Mouse (Mus musculus): ENCODE measurements around the gene Dtd1. TPM values are rescaled to one million over a fixed set of nuclear protein-coding genes. Genes with fewer than 3 reads are reported as not detected.

The Dtd1 gene
- polyA plus RNA-seq, 1 experiment from 2014 or later = 38.3 TPM

GRCm38 (mm10) chr2:144724679-144725078 lies 125.0 kb downstream of the Dtd1 start:
- Histone ChIP-seq H3K4me1 (peaks cover 15% of the 10 kb centered on the region), H3K36me3 (no peaks in the 10 kb centered on the region), H3K9me3 (replicated peaks) (no peaks in the 10 kb centered on the region), H3K27me3 (ENCODE audit: low read depth, poor library complexity, severe bottlenecking) (no peaks in the 10 kb centered on the region), H3K27ac (replicated peaks) (no peak overlapping the region), H3K4me3 (no peak overlapping the region)
- DNase-seq (ENCODE audit: low spot score) = no peak
- 85% methylated on average over 1 of the region's 1 CpGs for WGBS

- 86% methylated on average over 3 of the region's 3 CpGs for WGBS
- Histone ChIP-seq H3K27ac (replicated peaks) (no peak overlapping the region), H3K4me1 (no peaks in the 10 kb centered on the region), H3K27me3 (ENCODE audit: low read depth, poor library complexity, severe bottlenecking) (no peaks in the 10 kb centered on the region), H3K36me3 (no peaks in the 10 kb centered on the region), H3K4me3 (no peak overlapping the region), H3K9me3 (replicated peaks) (no peaks in the 10 kb centered on the region)
- no peak for DNase-seq (ENCODE audit: low spot score)
Observed at GRCm38 (mm10) chr2:144727136-144727535, 127.4 kb downstream of the Dtd1 start.

DNA sequence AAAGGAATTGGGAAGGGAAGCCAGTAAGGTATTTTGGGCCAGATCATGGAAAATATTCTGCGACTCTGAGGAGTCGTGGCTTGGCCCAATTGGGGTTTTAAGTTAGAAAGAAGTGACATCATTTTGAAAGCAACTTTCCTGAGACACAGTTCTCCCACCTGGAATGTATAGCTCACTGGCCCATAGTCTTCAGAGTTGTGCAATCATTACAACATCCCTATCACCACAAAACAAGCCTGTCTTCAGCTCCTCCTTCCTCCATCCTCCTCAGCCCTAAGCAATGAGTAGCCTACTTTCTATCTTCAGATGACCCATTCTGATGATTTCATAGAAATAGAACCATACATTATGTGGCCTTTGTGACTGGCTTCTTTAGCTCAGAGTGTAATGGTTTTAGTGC lies 130.1 kb downstream of the Dtd1 start:
- no peaks in the 10 kb centered on the region for H3K4me1 ChIP-seq
- H3K27ac ChIP-seq (replicated peaks) = no peak overlapping the region
- no peak overlapping the region for H3K4me3 ChIP-seq
- DNase-seq (ENCODE audit: low spot score) = no peak
- H3K9me3 ChIP-seq (replicated peaks) = no peaks in the 10 kb centered on the region
- no peaks in the 10 kb centered on the region for H3K27me3 ChIP-seq (ENCODE audit: low read depth, poor library complexity, severe bottlenecking)
- 100% methylated on average over 2 of the region's 2 CpGs for WGBS
- no peaks in the 10 kb centered on the region for H3K36me3 ChIP-seq

- no peak for DNase-seq (ENCODE audit: low spot score)
- Histone ChIP-seq H3K4me3 (no peak overlapping the region), H3K9me3 (replicated peaks) (no peaks in the 10 kb centered on the region), H3K27me3 (ENCODE audit: low read depth, poor library complexity, severe bottlenecking) (no peaks in the 10 kb centered on the region), H3K4me1 (no peaks in the 10 kb centered on the region), H3K27ac (replicated peaks) (no peak overlapping the region), H3K36me3 (no peaks in the 10 kb centered on the region)
- 92% methylated on average over 5 of the region's 5 CpGs for WGBS
Observed at GRCm38 (mm10) chr2:144738161-144738560, 138.5 kb downstream of the Dtd1 start.

- Histone ChIP-seq H3K4me3 (no peak overlapping the region), H3K27ac (replicated peaks) (no peak overlapping the region), H3K4me1 (no peaks in the 10 kb centered on the region), H3K27me3 (ENCODE audit: low read depth, poor library complexity, severe bottlenecking) (no peaks in the 10 kb centered on the region), H3K9me3 (replicated peaks) (no peaks in the 10 kb centered on the region), H3K36me3 (no peaks in the 10 kb centered on the region)
- DNase-seq (ENCODE audit: low spot score) = no peak
- 89% methylated on average over 5 of the region's 5 CpGs for WGBS
Observed at GRCm38 (mm10) chr2:144738576-144738975, 138.9 kb downstream of the Dtd1 start.

DNA sequence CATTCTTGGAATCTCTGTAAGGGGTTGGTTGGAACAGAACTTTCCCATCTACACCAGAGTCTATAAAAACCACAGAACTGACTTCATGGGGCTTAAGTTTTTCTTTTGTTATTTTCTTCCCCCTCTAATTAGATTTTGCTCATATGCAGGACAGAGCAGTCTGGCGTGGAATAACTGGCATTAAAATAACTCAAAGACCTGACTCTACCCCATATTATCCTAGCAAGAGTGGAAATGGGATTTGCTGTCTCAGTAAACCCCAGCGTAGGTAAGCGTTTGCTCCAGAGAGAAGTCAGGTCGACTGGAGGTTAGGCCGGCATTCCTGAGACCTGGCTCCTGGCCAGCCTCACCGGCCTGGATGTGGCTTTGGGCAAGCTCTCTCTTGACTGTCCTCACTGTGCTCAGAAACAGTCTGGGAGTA lies 140.9 kb downstream of the Dtd1 start:
- Histone ChIP-seq H3K4me1 (no peaks in the 10 kb centered on the region), H3K27ac (replicated peaks) (no peak overlapping the region), H3K27me3 (ENCODE audit: low read depth, poor library complexity, severe bottlenecking) (no peaks in the 10 kb centered on the region), H3K4me3 (no peak overlapping the region), H3K9me3 (replicated peaks) (no peaks in the 10 kb centered on the region), H3K36me3 (no peaks in the 10 kb centered on the region)
- DNase-seq (ENCODE audit: low spot score) = no peak
- WGBS = 91% methylated on average over 6 of the region's 6 CpGs

- Histone ChIP-seq H3K4me3 (no peak overlapping the region), H3K27ac (replicated peaks) (no peak overlapping the region; the same call in 1 of the 2 replicates), H3K36me3 (no peaks in the 10 kb centered on the region), H3K4me1 (peaks cover 3% of the 10 kb centered on the region; the same call in 1 of the 2 replicates), H3K9me3 (replicated peaks) (no peaks in the 10 kb centered on the region), H3K27me3 (ENCODE audit: low read depth, poor library complexity, severe bottlenecking) (no peaks in the 10 kb centered on the region)
- WGBS = 89% methylated on average over 10 of the region's 10 CpGs
- no peak for DNase-seq (ENCODE audit: low spot score)
Observed at GRCm38 (mm10) chr2:144741973-144742372, 142.3 kb downstream of the Dtd1 start.

GRCm38 (mm10) chr2:144743316-144743715 lies 143.6 kb downstream of the Dtd1 start:
- H3K27me3 ChIP-seq (ENCODE audit: low read depth, poor library complexity, severe bottlenecking) = no peaks in the 10 kb centered on the region
- no peaks in the 10 kb centered on the region for H3K9me3 ChIP-seq (replicated peaks)
- DNase-seq (ENCODE audit: low spot score) = no peak
- H3K36me3 ChIP-seq = no peaks in the 10 kb centered on the region
- WGBS = 84% methylated on average over 5 of the region's 5 CpGs
- no peak overlapping the region for H3K4me3 ChIP-seq
- H3K27ac ChIP-seq (replicated peaks) = no peak overlapping the region
- H3K4me1 ChIP-seq = peaks cover 3% of the 10 kb centered on the region; the same call in 1 of the 2 replicates

DNA sequence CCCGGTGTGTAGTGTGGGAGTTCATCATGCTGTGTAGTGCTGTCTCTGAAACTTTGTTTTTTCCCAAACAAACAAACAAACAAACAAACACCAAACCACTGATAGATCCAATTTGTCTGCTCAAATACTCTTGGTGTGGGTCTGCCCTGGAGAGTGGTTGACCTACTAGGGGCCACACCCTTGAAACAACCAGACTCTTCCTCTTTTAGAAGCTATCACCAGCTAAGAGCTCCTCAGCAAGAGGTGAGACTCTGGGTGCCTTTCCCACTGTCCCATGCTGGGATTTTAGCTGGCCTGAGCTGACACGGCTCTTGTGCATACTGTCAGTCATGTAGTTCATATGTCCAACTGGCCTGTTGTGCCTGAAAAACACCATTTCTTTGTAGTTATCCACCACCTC lies 145.6 kb downstream of the Dtd1 start:
- no peak for DNase-seq (ENCODE audit: low spot score)

GRCm38 (mm10) chr2:144746046-144746783 lies 146.5 kb downstream of the Dtd1 start:
- Histone ChIP-seq H3K27me3 (ENCODE audit: low read depth, poor library complexity, severe bottlenecking) (no peaks in the 10 kb centered on the region), H3K27ac (replicated peaks) (no peak overlapping the region), H3K9me3 (replicated peaks) (no peaks in the 10 kb centered on the region), H3K4me3 (no peak overlapping the region), H3K4me1 (peaks cover 3% of the 10 kb centered on the region; the same call in 1 of the 2 replicates), H3K36me3 (no peaks in the 10 kb centered on the region)
- WGBS = 73% methylated on average over 4 of the region's 4 CpGs
- no peak for DNase-seq (ENCODE audit: low spot score)

More for the DNA sequence above, 145.6 kb downstream of the Dtd1 start:
- Histone ChIP-seq H3K4me3 (no peak overlapping the region), H3K27me3 (ENCODE audit: low read depth, poor library complexity, severe bottlenecking) (no peaks in the 10 kb centered on the region), H3K36me3 (no peaks in the 10 kb centered on the region), H3K9me3 (replicated peaks) (no peaks in the 10 kb centered on the region), H3K4me1 (peaks cover 3% of the 10 kb centered on the region; the same call in 1 of the 2 replicates), H3K27ac (replicated peaks) (no peak overlapping the region)
- WGBS = 92% methylated on average over 2 of the region's 2 CpGs

DNA sequence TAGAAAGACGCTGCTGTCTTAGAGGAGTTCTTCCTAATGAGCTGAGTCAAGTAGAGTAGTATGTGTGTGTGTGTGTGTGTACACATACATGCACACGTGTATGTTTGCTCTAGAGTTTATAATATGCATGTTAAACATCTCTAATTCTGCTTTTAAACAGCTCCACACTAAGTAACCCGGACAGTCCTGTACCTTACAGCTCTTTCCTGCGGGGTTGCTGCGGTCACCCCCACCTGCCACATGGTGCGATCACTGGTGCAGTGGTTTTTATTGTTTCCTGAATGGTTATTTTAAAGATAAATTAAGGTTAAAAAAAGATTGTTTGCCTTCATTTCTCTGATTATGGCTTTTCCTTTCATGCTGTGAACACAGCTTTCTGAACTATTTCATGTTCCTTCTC lies 153.9 kb downstream of the Dtd1 start:
- H3K36me3 ChIP-seq = no peaks in the 10 kb centered on the region
- H3K9me3 ChIP-seq (replicated peaks) = no peaks in the 10 kb centered on the region
- DNase-seq (ENCODE audit: low spot score) = no peak
- 91% methylated on average over 6 of the region's 6 CpGs for WGBS
- H3K4me3 ChIP-seq = no peak overlapping the region
- no peaks in the 10 kb centered on the region for H3K27me3 ChIP-seq (ENCODE audit: low read depth, poor library complexity, severe bottlenecking)
- 0 out of 2 replicates have a peak, but pooled peaks cover 5% of the 10 kb centered on the region for H3K4me1 ChIP-seq
- H3K27ac ChIP-seq (replicated peaks) = no peak overlapping the region

GRCm38 (mm10) chr2:144755016-144755415 lies 155.3 kb downstream of the Dtd1 start:
- H3K27me3 ChIP-seq (ENCODE audit: low read depth, poor library complexity, severe bottlenecking) = no peaks in the 10 kb centered on the region
- H3K4me1 ChIP-seq = 0 out of 2 replicates have a peak, but pooled peaks cover 8% of the 10 kb centered on the region
- H3K9me3 ChIP-seq (replicated peaks) = no peaks in the 10 kb centered on the region
- DNase-seq (ENCODE audit: low spot score) = no peak
- H3K4me3 ChIP-seq = no peak overlapping the region
- WGBS = 89% methylated on average over 2 of the region's 2 CpGs
- no peaks in the 10 kb centered on the region for H3K36me3 ChIP-seq
- no peak overlapping the region for H3K27ac ChIP-seq (replicated peaks)

DNA sequence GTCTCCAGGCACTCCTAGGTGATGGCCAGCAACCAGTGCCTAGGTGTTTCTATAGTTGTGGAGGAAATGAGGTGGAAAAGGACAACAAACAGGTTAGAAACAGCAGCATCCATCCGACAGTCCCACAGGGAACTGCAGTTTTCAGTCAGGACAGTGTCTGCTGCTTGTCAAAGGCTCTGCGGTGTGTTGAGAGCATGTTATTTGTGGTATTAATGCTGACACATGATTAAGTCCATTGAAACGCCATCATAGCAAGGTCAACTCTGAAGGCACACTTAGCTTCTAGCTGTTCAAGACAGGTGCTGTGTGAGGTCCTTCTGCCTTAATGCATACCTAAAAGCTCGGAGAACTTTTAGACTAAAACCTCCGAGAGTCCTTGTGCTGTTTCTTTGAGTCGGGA lies 161.0 kb downstream of the Dtd1 start:
- H3K9me3 ChIP-seq (replicated peaks) = no peaks in the 10 kb centered on the region
- H3K27me3 ChIP-seq (ENCODE audit: low read depth, poor library complexity, severe bottlenecking) = no peaks in the 10 kb centered on the region
- DNase-seq (ENCODE audit: low spot score) = no peak
- H3K4me1 ChIP-seq = peaks cover 18% of the 10 kb centered on the region
- WGBS = 93% methylated on average over 6 of the region's 6 CpGs
- no peak overlapping the region for H3K27ac ChIP-seq (replicated peaks)
- H3K36me3 ChIP-seq = no peaks in the 10 kb centered on the region
- no peak overlapping the region for H3K4me3 ChIP-seq

Data from midbrain, embryonic 10.5 days (tissue).